Mouse (Mus musculus): ENCODE measurements at regions not wholly inside any gene's neighbourhood (a gene's known extent, or its start where the extent isn't known, plus 50 kb on each side); places are given as distances from the start of the nearest gene placed in this dataset.

- no peak for TF ChIP-seq GATA4 (IDR thresholded peaks at IDR 0.05; ENCODE audit: insufficient replicate concordance, low read length)
Measured at GRCm38 (mm10) chr2:75479546-75479945, 179.5 kb upstream of the Hnrnpa3 start.

DNA sequence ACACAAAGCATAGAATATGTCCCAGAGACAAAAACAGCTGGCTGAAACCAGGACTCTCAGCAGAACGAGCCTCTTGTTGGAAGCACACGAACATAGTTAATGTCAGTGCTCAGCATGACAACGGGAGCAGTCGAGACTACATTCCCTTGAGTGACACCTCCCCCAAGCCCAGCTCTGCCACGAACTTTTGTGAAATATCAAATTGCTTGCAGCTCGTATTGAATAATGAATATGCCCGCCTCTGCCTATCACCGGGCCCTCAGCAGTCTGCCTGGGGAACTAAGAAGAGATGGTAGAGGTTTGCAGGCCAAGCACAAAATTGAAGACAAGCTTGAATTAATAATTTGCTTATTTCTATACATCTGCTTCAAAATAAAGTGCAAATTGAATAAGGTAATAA lies 177.2 kb upstream of the Hnrnpa3 start:
- no peak for TF ChIP-seq GATA4 (IDR thresholded peaks at IDR 0.05; ENCODE audit: insufficient replicate concordance, low read length)

DNA sequence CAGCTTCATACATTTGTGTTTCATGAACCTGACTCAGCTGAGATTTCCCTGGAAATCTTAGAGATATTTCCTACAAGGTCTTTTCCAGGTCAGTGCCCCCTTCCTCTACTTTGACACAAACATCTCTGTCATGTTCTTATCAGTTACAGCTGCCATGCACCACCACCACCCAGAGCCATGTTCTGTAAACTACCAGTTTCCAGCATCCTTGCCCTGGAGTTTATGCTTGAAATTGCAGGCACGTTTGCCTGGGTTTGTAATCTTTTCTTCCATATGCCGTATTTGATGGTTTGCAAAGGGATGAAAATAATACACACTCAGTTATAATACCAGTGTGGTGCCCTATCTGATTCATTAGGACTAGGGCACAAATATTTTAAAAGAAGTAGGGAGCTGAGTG lies 176.6 kb upstream of the Hnrnpa3 start:
- TF ChIP-seq GATA4 (IDR thresholded peaks at IDR 0.05; ENCODE audit: insufficient replicate concordance, low read length), result no peak

DNA sequence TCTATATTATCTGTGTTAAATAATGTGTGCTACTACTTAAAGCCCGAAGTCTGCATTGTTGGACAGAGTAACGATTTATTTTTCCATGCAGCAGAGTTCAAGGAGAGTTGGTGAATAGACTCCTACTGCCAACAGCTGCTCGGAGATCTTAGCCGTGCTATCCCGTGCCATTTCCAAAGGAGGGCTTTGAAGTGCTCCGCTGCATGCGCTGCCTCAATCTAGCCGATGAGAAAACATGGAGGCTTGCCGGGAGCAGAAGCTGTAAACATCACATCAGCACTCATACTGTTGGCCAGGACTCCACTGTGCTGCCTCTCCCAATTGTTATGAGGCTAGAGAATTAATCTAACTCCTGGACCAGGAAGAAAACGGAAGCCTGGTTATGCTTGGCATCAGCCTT lies 174.1 kb upstream of the Hnrnpa3 start:
- TF ChIP-seq GATA4 (IDR thresholded peaks at IDR 0.05; ENCODE audit: insufficient replicate concordance, low read length), result no peak

DNA sequence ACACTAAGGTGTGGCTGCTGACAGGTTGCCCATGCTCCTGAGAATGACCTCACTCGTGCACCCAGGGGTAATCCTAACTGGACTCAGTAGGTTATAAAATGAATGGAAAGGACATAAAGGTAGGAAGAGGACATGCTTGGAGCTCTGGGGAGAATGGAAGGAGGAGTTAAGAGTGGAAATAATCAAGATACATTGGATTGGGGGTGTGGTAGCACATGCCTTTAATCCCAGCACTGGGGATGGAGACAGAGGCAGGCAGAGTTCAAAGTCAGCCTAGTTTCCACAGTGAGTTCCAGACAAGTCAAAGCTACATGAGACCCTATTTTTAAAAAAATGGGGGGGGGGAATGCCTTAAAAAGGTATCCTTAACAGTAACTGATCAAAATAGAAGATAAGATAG lies 167.9 kb upstream of the Hnrnpa3 start:
- no peak for TF ChIP-seq GATA4 (IDR thresholded peaks at IDR 0.05; ENCODE audit: insufficient replicate concordance, low read length)

DNA sequence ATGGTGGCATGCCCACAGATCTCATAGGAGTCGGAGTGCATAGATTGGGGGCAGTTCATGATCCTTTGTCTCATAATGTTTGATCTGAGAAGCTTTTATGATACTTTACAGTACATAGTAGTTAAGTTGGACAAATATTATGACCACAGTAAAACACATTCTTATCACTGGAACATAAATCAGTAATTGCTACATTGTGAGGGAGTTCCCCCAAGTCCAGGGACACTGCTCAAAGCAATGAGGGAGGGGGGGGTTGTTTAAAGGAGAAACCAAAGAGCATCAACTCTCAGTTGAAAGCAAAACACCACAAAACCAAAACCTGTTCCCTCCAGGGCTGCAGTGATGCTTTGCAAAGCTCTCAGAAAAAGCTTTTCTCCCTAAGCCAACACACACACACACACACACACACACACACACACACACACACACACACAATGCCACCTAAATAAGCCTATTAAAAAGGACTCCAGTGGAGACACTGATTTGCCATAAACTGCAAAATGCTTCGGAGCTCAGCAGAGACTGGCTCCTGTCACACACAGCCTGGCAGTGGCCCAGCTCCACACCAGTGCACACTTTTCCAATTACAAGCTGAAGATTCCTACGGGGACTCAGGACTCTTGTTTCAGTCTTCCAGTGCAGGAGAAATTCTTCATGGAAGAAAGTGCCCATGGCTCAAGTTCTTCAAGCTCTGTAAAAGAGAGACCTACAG lies 167.1 kb upstream of the Hnrnpa3 start:
- no peak for TF ChIP-seq GATA4 (IDR thresholded peaks at IDR 0.05; ENCODE audit: insufficient replicate concordance, low read length)

DNA sequence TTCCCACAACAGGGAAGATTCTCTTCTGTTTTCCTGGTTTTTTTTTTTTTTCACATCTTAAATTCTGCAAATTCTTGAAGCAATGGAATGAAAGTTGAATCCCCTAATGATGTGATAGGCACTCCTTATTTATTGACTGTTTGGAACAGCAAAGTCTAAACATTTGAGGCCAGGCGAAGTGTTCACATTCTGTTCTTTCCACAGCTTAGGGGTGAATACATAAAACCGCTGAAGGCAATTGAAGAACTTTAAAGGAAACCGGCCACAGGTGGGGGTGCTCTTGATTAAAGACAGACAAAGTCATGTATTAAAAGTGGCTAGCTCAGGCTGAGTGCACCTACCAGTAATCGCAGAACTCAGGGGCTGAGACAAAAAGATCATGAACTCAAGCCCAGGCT lies 166.6 kb upstream of the Hnrnpa3 start:
- TF ChIP-seq GATA4 (IDR thresholded peaks at IDR 0.05; ENCODE audit: insufficient replicate concordance, low read length), result no peak

DNA sequence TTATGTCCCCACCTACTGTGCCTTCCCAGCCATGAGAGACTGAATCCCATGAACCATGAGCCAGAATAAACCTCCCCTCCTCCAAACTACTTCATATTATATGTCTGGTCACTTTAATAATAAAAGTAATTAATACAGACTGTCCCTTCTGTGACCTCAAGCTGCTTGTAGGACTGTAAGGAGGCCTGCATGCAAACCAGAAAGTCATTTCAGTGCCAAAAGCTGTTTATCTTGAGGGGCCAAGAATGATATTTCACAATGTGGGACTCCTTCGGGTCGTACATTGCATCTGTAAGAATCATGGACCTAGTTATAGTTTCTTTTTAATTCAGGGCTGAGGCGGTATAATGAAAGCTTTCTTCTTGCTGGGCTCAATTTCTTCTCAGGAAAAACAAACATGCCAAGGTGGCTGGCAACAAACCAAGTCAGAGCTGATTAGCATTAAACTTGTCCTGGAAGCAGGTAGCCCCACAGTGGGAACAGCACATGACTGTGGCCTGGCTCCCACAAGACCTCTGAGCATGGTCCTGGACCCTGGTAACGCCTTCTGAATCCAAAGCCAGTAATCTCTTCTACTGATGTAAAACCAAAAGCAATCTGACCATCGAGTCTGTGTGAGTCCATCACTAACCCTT lies 162.3 kb upstream of the Hnrnpa3 start:
- TF ChIP-seq GATA4 (IDR thresholded peaks at IDR 0.05; ENCODE audit: insufficient replicate concordance, low read length), result no peak

- TF ChIP-seq GATA4 (IDR thresholded peaks at IDR 0.05; ENCODE audit: insufficient replicate concordance, low read length), result no peak
Measured at GRCm38 (mm10) chr2:75510223-75510622, 148.8 kb upstream of the Hnrnpa3 start.

DNA sequence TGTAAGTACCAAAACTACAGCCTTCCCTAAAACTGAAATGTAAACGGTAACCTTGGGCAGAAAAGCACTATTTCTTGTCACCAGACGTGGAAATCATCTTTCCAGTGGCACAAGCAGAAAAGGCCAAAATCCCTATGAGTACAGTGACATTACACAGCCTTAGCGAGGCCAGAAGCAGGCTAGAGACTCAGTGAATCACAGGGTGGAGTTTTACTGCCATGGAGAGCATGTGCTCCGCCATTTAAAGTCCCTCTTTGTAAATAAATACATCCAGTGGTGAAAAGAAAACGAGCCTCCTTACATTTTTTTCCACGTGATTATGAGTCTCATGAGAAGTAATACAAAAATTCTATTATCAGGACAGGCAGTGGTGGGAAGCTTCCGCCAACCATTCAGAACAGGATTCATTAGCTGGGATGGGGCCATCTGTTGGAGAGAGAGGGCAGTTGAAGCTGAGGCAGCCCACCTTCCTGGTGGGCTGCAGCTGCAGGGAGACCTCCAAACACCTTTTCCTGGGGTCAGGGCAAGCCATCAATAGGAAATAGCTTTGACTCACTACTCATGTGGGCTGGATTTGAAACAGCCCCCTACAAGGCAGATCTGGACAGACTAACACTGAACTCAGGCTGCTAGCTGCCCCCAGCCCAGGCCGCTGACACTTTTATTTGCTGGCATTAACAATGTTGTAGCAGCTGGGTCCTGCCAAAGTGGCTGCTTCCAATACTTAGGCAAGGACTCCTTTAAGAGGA lies 146.5 kb upstream of the Hnrnpa3 start:
- TF ChIP-seq GATA4 (IDR thresholded peaks at IDR 0.05; ENCODE audit: insufficient replicate concordance, low read length), result no peak

- no peak for TF ChIP-seq GATA4 (IDR thresholded peaks at IDR 0.05; ENCODE audit: insufficient replicate concordance, low read length)
Measured at GRCm38 (mm10) chr2:75514171-75514570, 144.9 kb upstream of the Hnrnpa3 start.

DNA sequence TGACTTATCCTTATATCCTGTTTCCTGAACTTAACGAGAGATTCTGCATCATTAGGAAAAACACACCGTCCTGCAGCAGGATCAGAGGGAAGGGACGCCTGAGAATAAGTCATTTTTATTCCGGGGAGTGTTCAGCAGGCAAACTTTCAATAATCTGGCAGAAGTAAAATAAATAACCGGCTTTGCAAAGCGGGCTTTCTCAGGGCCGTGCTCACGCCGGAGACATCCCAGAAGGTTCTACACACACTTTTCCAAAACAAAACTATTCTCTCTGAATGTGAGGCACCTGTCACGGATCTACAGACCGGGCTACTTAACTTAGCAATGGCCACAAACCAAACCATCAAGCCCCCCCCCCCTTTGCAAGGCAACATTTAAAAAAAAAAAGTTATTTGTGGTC lies 142.8 kb upstream of the Hnrnpa3 start:
- no peak for TF ChIP-seq GATA4 (IDR thresholded peaks at IDR 0.05; ENCODE audit: insufficient replicate concordance, low read length)

DNA sequence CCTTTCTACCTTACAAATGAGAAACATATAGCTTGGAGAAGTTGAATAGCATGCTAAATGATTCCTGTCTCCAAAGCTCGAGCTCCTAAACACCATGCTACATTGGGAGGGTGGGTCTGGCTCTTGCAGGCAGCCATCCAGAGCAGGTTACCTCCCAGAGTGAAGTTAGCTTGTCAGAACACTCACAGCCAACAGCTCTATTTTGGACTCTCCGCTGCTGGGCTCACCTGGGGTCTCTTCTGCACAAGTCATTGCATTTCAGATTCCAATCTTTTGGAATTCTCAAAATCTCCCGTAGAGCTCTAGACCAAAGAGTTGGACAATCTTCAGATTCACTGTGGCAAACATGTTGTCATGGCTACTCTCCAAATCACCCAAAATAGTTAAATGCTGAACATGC lies 142.0 kb upstream of the Hnrnpa3 start:
- TF ChIP-seq GATA4 (IDR thresholded peaks at IDR 0.05; ENCODE audit: insufficient replicate concordance, low read length), result no peak

DNA sequence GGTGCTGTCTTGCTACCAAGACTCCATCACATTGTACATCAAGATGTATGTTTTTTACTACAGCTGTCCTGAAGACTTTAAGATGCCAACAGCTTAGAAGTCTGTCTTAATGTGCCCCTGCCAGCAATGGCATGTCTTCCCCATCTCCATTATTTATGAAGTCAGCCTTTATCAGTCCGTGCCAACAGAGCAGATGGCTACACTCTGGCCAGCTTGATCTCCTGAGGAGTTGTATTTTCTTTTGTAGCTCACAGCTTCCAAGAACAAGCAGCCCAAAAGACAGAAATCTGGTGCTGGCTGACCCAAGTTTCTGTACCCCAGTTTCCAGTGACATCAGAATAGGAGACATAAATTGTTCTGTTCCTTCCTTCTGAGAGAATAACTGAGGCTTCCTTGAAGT lies 140.5 kb upstream of the Hnrnpa3 start:
- no peak for TF ChIP-seq GATA4 (IDR thresholded peaks at IDR 0.05; ENCODE audit: insufficient replicate concordance, low read length)

GRCm38 (mm10) chr2:75525562-75525961 lies 133.5 kb upstream of the Hnrnpa3 start:
- TF ChIP-seq GATA4 (IDR thresholded peaks at IDR 0.05; ENCODE audit: insufficient replicate concordance, low read length), result no peak

DNA sequence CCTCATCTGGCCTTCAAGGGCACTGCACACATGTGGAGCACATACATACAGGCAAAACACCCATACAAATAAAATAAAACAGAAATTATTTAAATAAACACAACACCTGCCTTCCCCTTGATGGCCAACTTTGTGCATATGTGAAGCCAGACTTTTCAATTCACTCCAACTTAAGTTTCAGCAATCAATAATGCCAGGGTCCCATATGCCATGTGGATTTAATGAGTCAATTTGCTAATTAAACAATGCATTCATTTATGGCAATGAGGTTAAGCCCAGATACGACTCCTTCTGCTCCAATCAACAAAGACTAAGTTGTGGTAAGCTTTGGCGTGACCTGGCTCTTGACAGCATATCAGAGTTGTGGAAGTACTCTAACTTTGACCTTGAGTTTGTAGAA lies 130.4 kb upstream of the Hnrnpa3 start:
- no peak for TF ChIP-seq GATA4 (IDR thresholded peaks at IDR 0.05; ENCODE audit: insufficient replicate concordance, low read length)

All from liver, adult (tissue).